Mouse (Mus musculus) adrenal gland, adult 2 months (tissue): ENCODE results near the gene 1700025G04Rik. TPM values are rescaled to one million over a fixed set of nuclear protein-coding genes. Genes with fewer than 3 reads are reported as not detected.

ENCODE experiments used
- DNase-seq: peaks from one replicate; pipeline ENCODE4 v3.0.0; 2021
- polyA plus RNA-seq: library from polyadenylated mRNA; depleted of rRNA; stranded (reverse); fragments of >200 nt; gene quantifications from 2 replicates; pipeline ENCODE4 v1.2.3, GENCODE M21; 2012
- total RNA-seq, 2 experiments: library from RNA; stranded (reverse); gene quantifications; 2 replicates each; pipeline ENCODE4 v1.2.3; 2021

Gene 1700025G04Rik
- total and polyA plus RNA-seq, 3 experiments, result 3.0 to 66.1 (median 53.7) TPM

GRCm38 (mm10) chr1:152032144-152032543, 57.8 kb downstream of the 1700025G04Rik start:
- DNase-seq, result no peak

GRCm38 (mm10) chr1:152030546-152030945, 59.4 kb downstream of the 1700025G04Rik start:
- DNase-seq, result peak; percentile 46

- no peak for DNase-seq
These were observed 61.2 kb downstream of the 1700025G04Rik start for GRCm38 (mm10) chr1:152028718-152029117.

GRCm38 (mm10) chr1:152026762-152027161, 63.2 kb downstream of the 1700025G04Rik start:
- DNase-seq, result no peak

GRCm38 (mm10) chr1:152025308-152025707, 64.6 kb downstream of the 1700025G04Rik start:
- no peak for DNase-seq

GRCm38 (mm10) chr1:152024019-152024787, 65.7 kb downstream of the 1700025G04Rik start:
- DNase-seq, result no peak

GRCm38 (mm10) chr1:152020812-152021211, 69.1 kb downstream of the 1700025G04Rik start:
- no peak for DNase-seq

GRCm38 (mm10) chr1:152020070-152020469, 69.9 kb downstream of the 1700025G04Rik start:
- no peak for DNase-seq

- peak; percentile 38 for DNase-seq
These were observed 70.7 kb downstream of the 1700025G04Rik start for GRCm38 (mm10) chr1:152019196-152019595.

GRCm38 (mm10) chr1:152018322-152018721, 71.6 kb downstream of the 1700025G04Rik start:
- DNase-seq, result no peak

- no peak for DNase-seq
These were observed 73.3 kb downstream of the 1700025G04Rik start for GRCm38 (mm10) chr1:152016663-152017062.

GRCm38 (mm10) chr1:152015555-152016125, 74.3 kb downstream of the 1700025G04Rik start:
- no peak for DNase-seq

GRCm38 (mm10) chr1:152011741-152012140, 78.2 kb downstream of the 1700025G04Rik start:
- DNase-seq, result no peak

- DNase-seq, result peak; percentile 11
These were observed 79.5 kb downstream of the 1700025G04Rik start for GRCm38 (mm10) chr1:152010251-152010980.

- DNase-seq, result peak; percentile 15
These were observed 81.4 kb downstream of the 1700025G04Rik start for GRCm38 (mm10) chr1:152008473-152008991.

- DNase-seq, result no peak
These were observed 83.4 kb downstream of the 1700025G04Rik start for GRCm38 (mm10) chr1:152006529-152006928.

- DNase-seq, result no peak
These were observed 85.4 kb downstream of the 1700025G04Rik start for GRCm38 (mm10) chr1:152004509-152004908.

- no peak for DNase-seq
These were observed 89.5 kb downstream of the 1700025G04Rik start for GRCm38 (mm10) chr1:152000461-152000860.

GRCm38 (mm10) chr1:151999424-151999842, 90.5 kb downstream of the 1700025G04Rik start:
- DNase-seq, result peak; percentile 32

GRCm38 (mm10) chr1:151998721-151999206, 91.2 kb downstream of the 1700025G04Rik start:
- DNase-seq, result no peak

GRCm38 (mm10) chr1:151997591-151997990, 92.3 kb downstream of the 1700025G04Rik start:
- DNase-seq, result no peak

GRCm38 (mm10) chr1:151995948-151996697, 93.8 kb downstream of the 1700025G04Rik start:
- DNase-seq, result no peak
